Mouse (Mus musculus) heart, embryonic 13.5 days (tissue): ENCODE data around the gene Rpusd1. TPM values are rescaled to one million over a fixed set of nuclear protein-coding genes. Genes with fewer than 3 reads are reported as not detected.

Experiments
- ATAC-seq: fragments of 200-750 bp; cut with Nextera tagmentation; 2 replicates; pipeline ENCODE4 v1.8.0; 2017; ENCODE audit warnings: moderate TSS enrichment; ENCODE audit not compliant: insufficient number of reproducible peaks, low FRiP score, low TSS enrichment; ENCODE audit errors: extremely low read depth
- H3K27ac ChIP-seq: fragments of 300-500 bp; sonication (generic); replicated peaks from 2 replicates; pipeline ENCODE4 v1.5.1; 2015; ENCODE audit warnings: moderate library complexity, mild to moderate bottlenecking, inconsistent platforms
- H3K27me3 ChIP-seq: fragments of 300-500 bp; sonication (generic); replicated peaks from 2 replicates; pipeline ENCODE4 v1.6.1; 2015; ENCODE audit warnings: mild to moderate bottlenecking, inconsistent platforms
- H3K36me3 ChIP-seq: fragments of 300-500 bp; sonication (generic); 2 replicates; pipeline ENCODE4 v1.6.1; 2015; ENCODE audit warnings: mild to moderate bottlenecking, inconsistent platforms
- H3K4me1 ChIP-seq: fragments of 300-500 bp; sonication (generic); 2 replicates; pipeline ENCODE4 v1.6.1; 2015; ENCODE audit warnings: inconsistent platforms
- H3K4me2 ChIP-seq: fragments of 300-500 bp; sonication (generic); 2 replicates; pipeline ENCODE4 v1.6.1; 2015; ENCODE audit warnings: inconsistent platforms, mild to moderate bottlenecking, moderate library complexity
- H3K4me3 ChIP-seq: fragments of 300-500 bp; sonication (generic); 2 replicates; pipeline ENCODE4 v1.5.1; 2015; ENCODE audit warnings: moderate library complexity, mild to moderate bottlenecking, inconsistent platforms
- H3K9ac ChIP-seq: fragments of 300-500 bp; sonication (generic); 2 replicates; pipeline ENCODE4 v1.6.1; 2015; ENCODE audit warnings: inconsistent platforms, mild to moderate bottlenecking, moderate library complexity
- H3K9me3 ChIP-seq: fragments of 300-500 bp; sonication (generic); 2 replicates; pipeline ENCODE4 v1.6.1; 2016; ENCODE audit warnings: inconsistent platforms
- WGBS: fragments of 180-500 bp; shearing (Covaris S2); methylation state at CpG from one replicate; pipeline ENCODE4 v1.1.7; 2015; ENCODE audit warnings: mixed read lengths; 5-methylcytosine and 5-hydroxymethylcytosine counted together
- polyA plus RNA-seq: library from polyadenylated mRNA; unstranded; fragments of >200 nt; fragmentation: Nextera tagmentation; extraction: Ambion mirVana; gene quantifications from 2 replicates; pipeline ENCODE4 v1.2.1, GENCODE M21; 2015

The Rpusd1 gene
- polyA plus RNA-seq = 13.3 and 13.7 TPM in 2 replicates

DNA sequence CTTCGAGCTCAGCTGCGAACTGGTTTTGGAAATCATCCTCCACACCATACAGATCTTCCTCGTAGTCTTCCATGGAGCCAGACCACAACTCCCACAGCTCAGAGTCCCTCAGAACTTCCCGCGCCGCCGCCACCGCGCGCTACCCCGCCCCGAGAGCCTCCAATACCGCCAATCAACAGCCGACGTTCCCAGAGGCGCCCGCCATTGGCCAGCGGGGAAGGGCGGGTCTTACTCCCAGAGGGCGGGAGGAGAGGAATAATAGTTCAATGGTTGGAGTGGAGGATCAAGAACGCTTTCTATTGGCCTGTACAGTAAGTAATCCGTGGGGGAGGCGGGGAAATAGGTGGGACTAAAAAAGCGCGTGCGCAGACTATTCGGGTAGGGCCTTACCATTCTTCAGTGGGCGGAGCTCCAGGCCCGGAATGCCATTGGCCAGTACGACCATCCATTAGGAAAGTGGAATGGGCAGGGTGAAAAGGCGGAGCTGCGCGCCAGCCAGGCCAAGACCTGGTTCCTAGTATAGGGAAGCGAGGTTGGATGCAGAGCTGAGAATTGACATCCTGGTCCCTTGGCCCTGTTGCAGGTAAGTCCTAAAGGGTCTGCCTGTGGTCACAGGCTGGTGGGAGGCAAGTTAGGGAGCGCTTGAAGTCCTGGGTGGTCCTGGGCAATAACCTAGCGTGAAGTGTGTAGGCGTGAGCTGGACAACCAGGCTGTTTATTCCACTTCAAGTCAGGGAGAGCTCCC lies at the start of gene Rpusd1, which contains the start of gene Chtf18:
Gene Rpusd1, plus strand, starts transcription at position 406 of the 744 bp plus-strand sequence.
Gene Chtf18, minus strand, starts transcription at position 155 of the 744 bp plus-strand sequence.
- WGBS = 2% methylated on average over 37 of the region's 37 CpGs
- Histone ChIP-seq H3K9ac (peak within 1 kb of the TSS; percentile 89), H3K27ac (0 out of 2 replicates have a peak within 1 kb of the TSS, but pooled peaks have one; percentile 21), H3K4me3 (peak within 1 kb of the TSS; percentile 68), H3K4me1 (peaks cover 23% of the 10 kb centered on the region), H3K27me3 (no peaks in the 10 kb centered on the region), H3K4me2 (peak within 1 kb of the TSS; percentile 91), H3K36me3 (peaks cover 39% of the 10 kb centered on the region), H3K9me3 (no peaks in the 10 kb centered on the region)
- ATAC-seq = peak; percentile 95

DNA sequence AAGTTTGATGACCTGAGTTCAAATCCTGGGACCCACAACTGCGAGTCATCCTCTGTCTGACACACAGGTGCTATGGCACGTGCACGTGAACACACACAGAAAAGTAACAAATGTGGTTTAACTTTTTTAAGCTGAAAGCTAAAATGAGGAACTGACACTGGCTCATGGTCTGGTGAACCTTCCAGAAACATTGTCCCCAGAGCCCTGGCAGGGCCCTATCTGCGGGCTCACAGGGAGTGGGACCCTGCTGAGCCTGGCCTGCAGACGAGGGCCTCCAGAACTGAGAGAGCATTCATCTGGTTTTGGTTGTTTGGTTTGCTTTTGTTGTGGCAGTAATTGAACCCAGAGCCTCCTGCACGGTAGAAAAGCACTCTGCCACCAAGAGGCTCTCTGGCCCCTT lies 49.5 kb upstream of the Rpusd1 start:
- Histone ChIP-seq H3K9me3 (peaks cover 9% of the 10 kb centered on the region), H3K4me1 (no peaks in the 10 kb centered on the region), H3K4me2 (no peak overlapping the region), H3K27ac (no peak overlapping the region), H3K27me3 (peaks cover 27% of the 10 kb centered on the region), H3K9ac (no peak overlapping the region), H3K4me3 (no peak overlapping the region), H3K36me3 (no peaks in the 10 kb centered on the region)
- ATAC-seq = no peak
- 67% methylated on average over 6 of the region's 6 CpGs for WGBS

DNA sequence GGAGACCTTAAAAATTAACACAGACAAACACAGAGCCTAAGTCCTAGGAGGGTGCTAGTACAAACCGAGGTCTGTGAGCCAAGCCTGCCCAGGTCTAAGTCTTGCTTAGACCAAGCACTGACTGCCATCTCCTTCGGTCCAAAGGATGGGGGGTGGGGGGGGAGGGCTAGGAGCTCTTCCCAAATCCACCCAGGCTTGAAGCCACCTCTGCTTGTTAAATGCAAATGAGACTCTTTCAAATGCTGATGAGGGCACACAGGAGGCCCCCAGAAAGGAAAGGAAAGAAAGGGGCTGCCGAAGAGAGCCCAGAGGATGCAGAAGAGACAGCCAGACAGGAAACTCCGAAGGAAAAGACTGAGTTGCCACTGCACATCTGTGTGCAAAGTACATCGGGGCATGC lies 47.7 kb upstream of the Rpusd1 start:
- H3K4me1 ChIP-seq = no peaks in the 10 kb centered on the region
- ATAC-seq = no peak
- 18% methylated on average over 5 of the region's 5 CpGs for WGBS

GRCm38 (mm10) chr17:25681636-25682035 lies 45.8 kb upstream of the Rpusd1 start:
- WGBS = 76% methylated on average over 4 of the region's 4 CpGs
- Histone ChIP-seq H3K9me3 (no peaks in the 10 kb centered on the region), H3K36me3 (no peaks in the 10 kb centered on the region), H3K4me3 (no peak overlapping the region), H3K27me3 (peaks cover 43% of the 10 kb centered on the region), H3K27ac (no peak overlapping the region), H3K9ac (no peak overlapping the region), H3K4me2 (no peak overlapping the region), H3K4me1 (no peaks in the 10 kb centered on the region)
- ATAC-seq = no peak

More for the DNA sequence above, 47.7 kb upstream of the Rpusd1 start:
- Histone ChIP-seq H3K4me2 (no peak overlapping the region), H3K9ac (no peak overlapping the region), H3K9me3 (peaks cover 9% of the 10 kb centered on the region), H3K4me3 (no peak overlapping the region), H3K36me3 (no peaks in the 10 kb centered on the region), H3K27me3 (peaks cover 33% of the 10 kb centered on the region), H3K27ac (no peak overlapping the region)

- WGBS = 27% methylated on average over 7 of the region's 7 CpGs
- Histone ChIP-seq H3K4me1 (no peaks in the 10 kb centered on the region), H3K4me3 (no peak overlapping the region), H3K27me3 (peaks cover 37% of the 10 kb centered on the region), H3K4me2 (no peak overlapping the region), H3K27ac (no peak overlapping the region), H3K9ac (no peak overlapping the region), H3K9me3 (no peaks in the 10 kb centered on the region), H3K36me3 (no peaks in the 10 kb centered on the region)
- ATAC-seq = no peak
Measured at GRCm38 (mm10) chr17:25686323-25686722, 41.1 kb upstream of the Rpusd1 start.

- no peak overlapping the region for H3K27ac ChIP-seq
- no peak overlapping the region for H3K4me3 ChIP-seq
- H3K4me2 ChIP-seq = no peak overlapping the region
- no peaks in the 10 kb centered on the region for H3K4me1 ChIP-seq
- no peaks in the 10 kb centered on the region for H3K9me3 ChIP-seq
- 76% methylated on average over 4 of the region's 4 CpGs for WGBS
- no peak overlapping the region for H3K9ac ChIP-seq
- peaks cover 33% of the 10 kb centered on the region for H3K27me3 ChIP-seq
- ATAC-seq = no peak
- no peaks in the 10 kb centered on the region for H3K36me3 ChIP-seq
Measured at GRCm38 (mm10) chr17:25688922-25689321, 38.5 kb upstream of the Rpusd1 start.

- WGBS = 39% methylated on average over 1 of the region's 1 CpGs
- peaks cover 29% of the 10 kb centered on the region for H3K27me3 ChIP-seq
- ATAC-seq = no peak
Measured at GRCm38 (mm10) chr17:25696263-25696662, 31.2 kb upstream of the Rpusd1 start.

DNA sequence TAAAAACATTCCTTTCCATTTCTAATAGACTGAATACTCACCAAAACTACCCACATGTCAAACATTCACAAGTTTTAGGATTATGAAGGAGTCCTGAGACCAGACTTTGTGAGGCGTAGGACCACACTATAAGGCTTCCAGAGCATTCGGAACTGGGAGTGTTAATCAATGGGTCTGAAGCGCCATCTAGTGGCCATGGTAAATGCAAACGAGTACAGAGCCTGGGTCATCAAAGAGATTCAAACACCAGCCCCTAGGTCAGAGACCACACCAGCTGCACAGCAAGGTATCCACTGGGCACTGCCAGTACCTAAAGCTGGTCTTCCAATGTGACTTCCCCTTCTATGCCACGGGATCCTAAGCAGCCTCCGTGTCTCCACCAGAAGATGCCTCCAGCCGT lies 29.0 kb upstream of the Rpusd1 start:
- WGBS = 12% methylated on average over 7 of the region's 7 CpGs
- H3K4me1 ChIP-seq = no peaks in the 10 kb centered on the region
- H3K4me3 ChIP-seq = no peak overlapping the region
- peaks cover 46% of the 10 kb centered on the region for H3K27me3 ChIP-seq
- no peak overlapping the region for H3K9ac ChIP-seq
- H3K9me3 ChIP-seq = no peaks in the 10 kb centered on the region
- no peak for ATAC-seq
- H3K4me2 ChIP-seq = no peak overlapping the region
- H3K36me3 ChIP-seq = no peaks in the 10 kb centered on the region
- no peak overlapping the region for H3K27ac ChIP-seq

More at GRCm38 (mm10) chr17:25696263-25696662, 31.2 kb upstream of the Rpusd1 start:
- Histone ChIP-seq H3K9ac (no peak overlapping the region), H3K4me3 (no peak overlapping the region), H3K27ac (no peak overlapping the region), H3K4me2 (no peak overlapping the region), H3K4me1 (no peaks in the 10 kb centered on the region), H3K9me3 (no peaks in the 10 kb centered on the region), H3K36me3 (no peaks in the 10 kb centered on the region)

DNA sequence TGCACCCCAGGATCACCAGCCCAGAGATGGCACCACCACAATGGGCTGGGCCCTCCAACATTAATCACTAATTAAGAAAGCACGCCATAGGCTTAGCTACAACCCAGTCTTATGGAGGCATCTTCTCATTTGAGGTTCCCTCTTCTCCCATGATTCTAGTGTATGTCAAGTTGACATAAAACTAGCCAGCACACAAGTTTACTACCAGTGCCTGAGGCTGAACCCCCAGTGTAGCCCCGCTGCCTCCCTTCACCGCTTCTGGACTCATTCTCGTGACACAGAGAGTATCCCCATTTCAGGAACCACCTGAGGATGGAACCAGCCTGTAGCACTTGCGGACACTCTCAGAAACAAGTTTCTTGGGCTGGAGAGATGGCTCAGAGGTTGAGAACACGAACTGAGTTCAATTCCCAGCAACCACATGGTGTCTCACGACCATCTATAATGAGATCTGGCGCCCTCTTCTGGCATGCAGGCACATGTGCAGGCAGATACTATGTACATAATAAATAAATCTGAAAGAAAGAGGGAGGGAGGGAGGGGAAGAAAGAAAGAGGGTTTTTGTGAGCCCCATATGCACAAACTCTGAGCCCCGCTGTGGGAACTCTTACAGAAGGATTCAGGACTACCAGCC lies 26.5 kb upstream of the Rpusd1 start:
- Histone ChIP-seq H3K27ac (no peak overlapping the region), H3K4me2 (no peak overlapping the region), H3K9me3 (no peaks in the 10 kb centered on the region), H3K4me1 (no peaks in the 10 kb centered on the region), H3K4me3 (no peak overlapping the region), H3K27me3 (peaks cover 46% of the 10 kb centered on the region), H3K9ac (no peak overlapping the region), H3K36me3 (no peaks in the 10 kb centered on the region)
- no peak for ATAC-seq
- 53% methylated on average over 9 of the region's 9 CpGs for WGBS

DNA sequence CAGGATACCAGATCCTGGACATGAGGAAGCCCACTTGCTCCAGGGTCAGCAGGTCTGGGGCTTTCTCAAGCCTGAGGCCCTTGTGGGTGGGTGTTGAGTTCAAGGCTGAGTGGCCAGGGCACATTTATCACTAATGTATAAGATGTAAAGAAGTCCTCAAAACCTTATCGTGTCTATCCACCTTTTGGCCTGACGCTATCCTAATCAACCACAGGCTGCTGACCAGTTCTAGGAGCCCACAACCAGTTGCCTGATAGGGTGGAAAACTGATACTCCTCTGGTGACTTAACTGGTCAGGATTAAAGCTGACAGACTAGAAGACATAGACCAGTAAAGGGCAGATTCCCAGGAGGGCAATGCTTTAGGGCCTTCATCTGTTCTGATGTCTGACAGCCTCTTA lies 17.5 kb upstream of the Rpusd1 start:
- Histone ChIP-seq H3K4me2 (no peak overlapping the region), H3K27ac (no peak overlapping the region), H3K4me1 (no peaks in the 10 kb centered on the region), H3K9me3 (peaks cover 4% of the 10 kb centered on the region), H3K36me3 (no peaks in the 10 kb centered on the region), H3K4me3 (no peak overlapping the region), H3K27me3 (peaks cover 15% of the 10 kb centered on the region), H3K9ac (no peak overlapping the region)
- no peak for ATAC-seq
- WGBS = 88% methylated on average over 2 of the region's 2 CpGs

- H3K36me3 ChIP-seq = no peaks in the 10 kb centered on the region
- no peak for ATAC-seq
- H3K4me3 ChIP-seq = no peak overlapping the region
- peaks cover 4% of the 10 kb centered on the region for H3K9me3 ChIP-seq
- no peak overlapping the region for H3K4me2 ChIP-seq
- peaks cover 7% of the 10 kb centered on the region for H3K4me1 ChIP-seq
- H3K27me3 ChIP-seq = peaks cover 27% of the 10 kb centered on the region
- no peak overlapping the region for H3K9ac ChIP-seq
- no peak overlapping the region for H3K27ac ChIP-seq
- WGBS = 63% methylated on average over 4 of the region's 4 CpGs
Measured at GRCm38 (mm10) chr17:25711136-25711535, 16.3 kb upstream of the Rpusd1 start.
